Mouse (Mus musculus) spleen, adult 2 months (tissue): ENCODE data around the gene Slc26a6.

Source experiments
- CTCF ChIP-seq: fragments of 200-500 bp; IDR thresholded peaks from 2 replicates; pipeline ENCODE4 v1.5.1; 2011; ENCODE audit warnings: mild to moderate bottlenecking, inconsistent platforms; ENCODE audit not compliant: insufficient read depth, insufficient read length, insufficient replicate concordance; ENCODE audit errors: extremely low read depth
- POLR2A ChIP-seq: fragments of 200-500 bp; IDR thresholded peaks from 2 replicates; pipeline ENCODE4 v1.6.1; 2011; ENCODE audit warnings: low read depth, low read length, inconsistent platforms

- TF ChIP-seq POLR2A (no peak), CTCF (no peak)
Measured at GRCm38 (mm10) chr9:108827906-108828305, 25.2 kb upstream of the Slc26a6 start.
